Mouse (Mus musculus): ENCODE measurements around the gene Tkt. TPM values are rescaled to one million over a fixed set of nuclear protein-coding genes. Genes with fewer than 3 reads are reported as not detected.
"Not testable (repeated sequence)": the region's sequence is repeated elsewhere in the genome, so short reads cannot be mapped to it uniquely, and the experiment has no call there.

Tkt gene
- polyA plus RNA-seq, 1 experiment from 2014 or later, result 213 TPM

GRCm38 (mm10) chr14:30531896-30532295 lies 16.3 kb upstream of the Tkt start:
- 97% methylated on average over 6 of the region's 6 CpGs for WGBS
- H3K27ac ChIP-seq, result no peak overlapping the region

DNA sequence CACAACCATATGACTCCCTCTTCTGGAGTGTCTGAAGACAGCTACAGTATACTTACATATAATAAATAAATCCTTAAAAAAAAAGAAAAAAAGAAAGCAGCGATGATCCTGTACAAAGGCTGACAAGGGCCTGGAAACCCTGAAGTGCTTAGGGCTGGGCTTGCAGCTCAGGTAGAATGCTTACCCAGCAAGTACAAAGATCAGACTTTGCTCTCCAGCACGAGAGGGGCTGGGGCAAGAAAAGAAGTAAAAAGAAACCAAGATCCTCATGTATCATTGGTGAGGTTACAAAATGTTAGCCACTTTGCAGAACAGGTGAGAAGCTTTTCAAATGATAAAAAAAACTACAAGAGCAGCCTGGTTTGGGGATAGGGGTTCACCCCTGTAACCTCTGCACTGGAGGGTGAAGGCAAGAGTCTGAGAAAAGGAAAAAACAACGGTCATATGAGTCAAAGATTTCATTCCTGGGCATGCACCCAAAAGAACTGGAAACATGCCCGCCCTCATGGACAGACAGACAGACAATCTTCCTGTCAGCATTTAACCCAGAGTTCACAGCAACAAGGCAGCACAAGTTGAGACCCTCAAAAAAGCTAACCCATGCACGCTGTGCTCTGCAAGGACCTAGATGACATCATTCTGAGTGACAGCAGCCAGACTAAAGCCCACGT lies 14.2 kb upstream of the Tkt start:
- Histone ChIP-seq H3K9me3 (no peaks in the 10 kb centered on the region), H3K9ac (replicated peaks) (no peak overlapping the region), H3K4me3 (replicated peaks) (no peak overlapping the region), H3K27me3 (no peaks in the 10 kb centered on the region), H3K36me3 (peaks cover 6% of the 10 kb centered on the region; the same call in 1 of the 2 replicates), H3K4me1 (replicated peaks) (peaks cover 11% of the 10 kb centered on the region; the same call in 1 of the 2 replicates), H3K4me2 (replicated peaks) (no peak overlapping the region), H3K27ac (no peak overlapping the region)
- ATAC-seq, result no peak
- 90% methylated on average over 6 of the region's 6 CpGs for WGBS

More at GRCm38 (mm10) chr14:30531896-30532295, 16.3 kb upstream of the Tkt start:
- Histone ChIP-seq H3K27me3 (no peaks in the 10 kb centered on the region), H3K4me1 (replicated peaks) (peaks cover 11% of the 10 kb centered on the region; the same call in 1 of the 2 replicates), H3K36me3 (peaks cover 20% of the 10 kb centered on the region), H3K9ac (replicated peaks) (no peak overlapping the region), H3K4me3 (replicated peaks) (no peak overlapping the region), H3K4me2 (replicated peaks) (no peak overlapping the region), H3K9me3 (no peaks in the 10 kb centered on the region)
- no peak for ATAC-seq

GRCm38 (mm10) chr14:30541541-30541940 lies 6.6 kb upstream of the Tkt start:
- no peaks in the 10 kb centered on the region for H3K27me3 ChIP-seq
- 81% methylated on average over 10 of the region's 10 CpGs for WGBS
- H3K36me3 ChIP-seq, result no peaks in the 10 kb centered on the region
- ATAC-seq, result no peak
- peak overlapping the region; percentile 30; the same call in 1 of the 2 replicates for H3K27ac ChIP-seq
- no peaks in the 10 kb centered on the region for H3K9me3 ChIP-seq
- H3K4me1 ChIP-seq (replicated peaks), result no peaks in the 10 kb centered on the region
- no peak overlapping the region for H3K4me2 ChIP-seq (replicated peaks)
- H3K4me3 ChIP-seq (replicated peaks), result no peak overlapping the region
- no peak overlapping the region for H3K9ac ChIP-seq (replicated peaks)

DNA sequence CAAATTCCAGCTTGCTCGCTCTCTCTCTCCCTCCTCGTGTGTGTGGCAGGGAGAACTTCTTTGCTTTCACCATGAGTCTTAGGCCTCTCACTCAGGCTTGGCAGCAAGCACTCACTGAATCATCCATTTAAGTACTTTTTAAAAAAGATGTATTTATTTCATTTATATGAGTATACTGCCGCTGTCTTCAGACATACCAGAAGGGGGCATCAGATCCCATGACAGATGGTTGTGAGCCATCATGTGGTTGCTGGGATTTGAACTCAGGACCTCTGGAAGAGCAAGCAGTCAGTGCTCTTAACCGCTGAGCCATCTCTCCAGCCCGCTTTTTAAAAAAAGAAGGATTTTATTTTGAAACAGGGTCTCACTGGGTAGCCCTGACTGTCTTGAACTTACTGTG lies 4.8 kb upstream of the Tkt start:
- 91% methylated on average over 5 of the region's 5 CpGs for WGBS
- ATAC-seq; H3K36me3 ChIP-seq; H3K27me3 ChIP-seq; H3K9ac ChIP-seq (replicated peaks); H3K4me2 ChIP-seq (replicated peaks); H3K4me1 ChIP-seq (replicated peaks); H3K27ac ChIP-seq; H3K4me3 ChIP-seq (replicated peaks); H3K9me3 ChIP-seq: not testable (repeated sequence)

DNA sequence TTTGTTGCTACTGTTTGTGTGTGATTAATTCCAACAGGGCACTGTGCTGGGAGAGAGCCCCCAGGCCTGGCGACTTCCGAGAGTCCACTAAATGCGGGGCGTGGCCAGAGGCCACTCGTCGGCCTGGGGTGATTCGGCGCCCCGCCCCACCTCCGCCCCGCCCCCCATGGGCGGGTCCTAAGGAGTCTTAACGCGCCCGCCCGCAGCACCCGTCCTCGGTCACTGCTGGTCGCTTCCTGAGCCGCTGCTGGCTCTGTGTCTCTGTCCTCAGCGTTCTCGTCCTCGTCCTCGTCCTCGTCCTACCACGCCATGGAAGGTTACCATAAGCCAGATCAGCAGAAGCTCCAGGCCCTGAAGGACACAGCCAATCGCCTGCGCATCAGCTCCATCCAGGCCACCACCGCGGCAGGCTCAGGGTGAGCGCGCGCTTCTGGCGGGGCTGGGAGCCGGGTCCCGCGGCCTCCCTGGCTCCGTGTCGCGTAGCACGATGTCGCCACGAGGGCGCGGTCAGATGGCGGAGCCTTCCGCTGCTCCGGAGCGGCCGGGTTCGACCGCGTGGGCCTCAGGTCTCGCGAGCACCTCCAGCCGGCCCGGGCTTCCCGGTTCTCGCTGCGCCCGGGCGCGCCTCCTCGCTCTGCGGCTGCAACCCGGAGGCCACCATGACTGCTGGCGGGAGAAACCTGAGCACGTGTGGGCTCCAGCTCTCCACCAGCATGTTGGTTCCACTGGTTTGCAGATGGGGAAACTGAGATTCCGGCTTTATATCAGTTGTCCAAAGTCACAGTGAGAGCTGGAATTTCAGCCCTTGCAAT lies 1.0 kb downstream of the Tkt start:
- peak; percentile 95 for ATAC-seq
- no peaks in the 10 kb centered on the region for H3K9me3 ChIP-seq
- H3K4me2 ChIP-seq (replicated peaks), result peak overlapping the region; percentile 92
- H3K9ac ChIP-seq (replicated peaks), result peak overlapping the region; percentile 92
- H3K27ac ChIP-seq, result peak overlapping the region; percentile 93
- H3K4me1 ChIP-seq (replicated peaks), result peaks cover 34% of the 10 kb centered on the region
- no peaks in the 10 kb centered on the region for H3K27me3 ChIP-seq
- peak overlapping the region; percentile 71 for H3K4me3 ChIP-seq (replicated peaks)
- H3K36me3 ChIP-seq, result no peaks in the 10 kb centered on the region; the same call in 1 of the 2 replicates
- under 1% methylated on average over 68 of the region's 69 CpGs for WGBS

- Histone ChIP-seq H3K36me3 (no peaks in the 10 kb centered on the region; the same call in 1 of the 2 replicates), H3K27me3 (no peaks in the 10 kb centered on the region), H3K27ac (peak overlapping the region; percentile 93), H3K9me3 (no peaks in the 10 kb centered on the region), H3K4me3 (replicated peaks) (peak overlapping the region; percentile 71), H3K4me1 (replicated peaks) (peaks cover 34% of the 10 kb centered on the region), H3K4me2 (replicated peaks) (peak overlapping the region; percentile 92), H3K9ac (replicated peaks) (peak overlapping the region; percentile 92)
- 0% methylated on average over 10 of the region's 10 CpGs for whole genome bisulfite sequencing
- peak; percentile 25; the same call in 1 of the 2 replicates for ATAC-seq
Observed at GRCm38 (mm10) chr14:30549777-30550149, 1.6 kb downstream of the Tkt start.

DNA sequence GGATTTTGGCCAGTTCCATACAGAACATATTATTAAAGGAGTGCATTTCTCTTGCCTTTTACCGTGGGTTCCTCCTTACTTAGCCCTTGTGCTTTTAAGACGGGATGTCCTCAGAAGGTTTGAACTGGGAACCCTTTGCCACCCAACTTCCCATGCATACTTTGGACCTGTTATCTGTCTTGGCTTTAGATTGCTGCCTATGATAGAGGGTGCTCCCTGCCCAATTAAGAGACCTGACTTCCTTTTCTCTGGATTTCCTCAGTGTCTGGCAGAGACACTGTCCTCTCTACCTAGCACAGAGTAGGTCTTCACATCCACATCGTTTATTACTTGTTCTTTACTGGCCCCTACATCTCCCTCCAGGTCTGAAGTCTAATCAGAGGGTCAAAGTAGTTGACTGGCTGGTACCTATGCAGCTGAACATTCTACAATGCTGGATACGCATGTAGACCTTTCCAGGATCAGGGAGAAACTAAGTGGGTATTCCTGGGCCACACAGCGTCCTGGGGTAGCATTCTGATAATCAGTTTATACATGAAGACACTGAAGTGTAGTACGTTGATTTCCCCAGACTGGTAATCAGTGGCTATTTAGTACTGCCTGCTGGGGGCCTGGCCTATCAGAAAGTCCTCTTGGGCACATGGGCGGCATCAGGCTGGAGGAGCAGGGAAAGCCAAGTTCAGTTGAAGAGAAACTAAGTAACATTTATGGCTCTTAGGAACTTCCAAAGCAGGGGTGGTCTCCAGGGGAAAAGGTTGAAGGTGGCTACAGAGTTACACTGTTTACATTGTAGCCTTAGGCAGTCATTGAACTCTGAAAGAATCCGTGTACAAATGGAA lies 2.3 kb downstream of the Tkt start:
- 39% methylated on average over 8 of the region's 8 CpGs for WGBS
- Histone ChIP-seq H3K27me3 (no peaks in the 10 kb centered on the region), H3K4me3 (replicated peaks) (peak overlapping the region; percentile 71), H3K9ac (replicated peaks) (peak overlapping the region; percentile 92), H3K36me3 (peaks cover 4% of the 10 kb centered on the region), H3K4me1 (replicated peaks) (peaks cover 34% of the 10 kb centered on the region), H3K9me3 (no peaks in the 10 kb centered on the region), H3K27ac (no peak overlapping the region), H3K4me2 (replicated peaks) (peak overlapping the region; percentile 92)
- ATAC-seq, result no peak

DNA sequence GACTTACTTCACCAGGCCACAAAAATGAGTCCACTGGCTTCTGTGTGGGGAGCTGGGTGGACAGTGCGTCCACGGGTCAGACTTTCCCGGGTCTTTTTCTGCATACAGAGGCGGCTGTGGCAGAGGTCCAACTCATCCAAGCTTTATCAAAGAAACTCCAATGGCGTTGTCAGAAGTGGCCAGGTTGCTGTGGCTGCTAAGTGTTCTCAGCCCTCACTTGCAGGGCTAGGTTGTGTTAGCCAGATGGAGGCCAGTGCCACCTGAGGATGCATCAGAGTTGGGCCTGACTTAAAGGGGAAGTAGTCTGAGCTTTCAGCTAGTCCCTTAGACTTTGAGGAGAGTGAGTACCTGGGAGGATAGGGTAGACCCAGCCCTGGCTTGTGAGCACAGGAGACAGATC lies 3.4 kb downstream of the Tkt start:
- H3K36me3 ChIP-seq, result peaks cover 10% of the 10 kb centered on the region
- H3K4me1 ChIP-seq (replicated peaks), result peaks cover 34% of the 10 kb centered on the region
- peak overlapping the region; percentile 71 for H3K4me3 ChIP-seq (replicated peaks)
- no peaks in the 10 kb centered on the region for H3K27me3 ChIP-seq
- no peaks in the 10 kb centered on the region for H3K9me3 ChIP-seq
- no peak overlapping the region for H3K27ac ChIP-seq
- H3K4me2 ChIP-seq (replicated peaks), result peak overlapping the region; percentile 92
- 67% methylated on average over 5 of the region's 5 CpGs for WGBS
- no peak overlapping the region for H3K9ac ChIP-seq (replicated peaks)
- ATAC-seq, result no peak

DNA sequence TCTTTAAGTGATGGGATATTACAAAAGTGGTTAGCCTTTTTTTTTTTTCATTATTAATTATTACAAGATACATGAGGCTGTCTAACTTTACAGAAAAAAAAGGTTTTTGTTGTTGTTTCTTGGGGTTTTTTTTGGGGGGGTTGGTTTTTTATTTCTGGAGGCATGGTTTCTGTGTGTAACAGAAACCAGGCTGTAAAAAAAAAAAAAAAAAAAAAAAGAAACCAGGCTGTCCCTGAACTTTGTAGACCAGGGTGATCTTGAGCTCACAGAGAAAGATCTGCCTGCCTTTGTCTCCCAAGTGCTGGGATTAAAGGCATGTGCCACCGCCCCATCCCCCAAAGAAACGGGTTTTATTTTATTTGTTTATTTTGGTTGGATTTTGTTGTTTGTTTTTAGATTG lies 3.8 kb downstream of the Tkt start:
- WGBS, result 84% methylated on average over 2 of the region's 2 CpGs
- Histone ChIP-seq H3K9ac (replicated peaks) (no peak overlapping the region), H3K27ac (no peak overlapping the region), H3K9me3 (no peaks in the 10 kb centered on the region), H3K4me3 (replicated peaks) (no peak overlapping the region), H3K4me1 (replicated peaks) (peaks cover 34% of the 10 kb centered on the region), H3K36me3 (peaks cover 10% of the 10 kb centered on the region), H3K4me2 (replicated peaks) (no peak overlapping the region), H3K27me3 (no peaks in the 10 kb centered on the region)
- ATAC-seq, result no peak

- Histone ChIP-seq H3K4me1 (replicated peaks) (peaks cover 29% of the 10 kb centered on the region), H3K36me3 (peaks cover 10% of the 10 kb centered on the region), H3K4me3 (replicated peaks) (no peak overlapping the region), H3K9ac (replicated peaks) (no peak overlapping the region), H3K9me3 (no peaks in the 10 kb centered on the region), H3K27ac (no peak overlapping the region), H3K27me3 (no peaks in the 10 kb centered on the region), H3K4me2 (replicated peaks) (no peak overlapping the region)
- WGBS, result 89% methylated on average over 4 of the region's 4 CpGs
- no peak for ATAC-seq
Observed at GRCm38 (mm10) chr14:30553185-30553584, 5.0 kb downstream of the Tkt start.

DNA sequence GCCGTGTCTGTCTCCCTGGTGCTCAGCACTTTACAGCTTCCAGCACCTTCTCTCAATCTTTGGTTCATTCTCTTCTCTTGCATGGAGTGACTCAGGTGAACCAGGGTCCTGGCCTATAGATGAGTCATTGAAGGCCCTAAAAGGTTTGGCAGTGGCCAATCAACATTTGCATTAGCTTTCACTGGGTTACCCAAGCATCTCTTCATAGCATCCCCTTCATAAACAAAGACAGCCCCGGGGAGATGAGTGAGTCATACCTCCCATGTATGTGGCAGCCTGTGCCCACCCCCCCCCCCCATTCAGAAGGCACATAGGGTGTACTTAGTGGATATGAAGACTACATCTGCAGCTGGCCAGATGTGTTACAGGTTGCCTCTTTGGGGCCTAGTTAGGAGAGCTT lies 8.5 kb downstream of the Tkt start:
- H3K36me3 ChIP-seq, result peaks cover 44% of the 10 kb centered on the region
- no peak overlapping the region for H3K9ac ChIP-seq (replicated peaks)
- no peak for ATAC-seq
- H3K27ac ChIP-seq, result no peak overlapping the region
- H3K4me1 ChIP-seq (replicated peaks), result peaks cover 17% of the 10 kb centered on the region
- no peak overlapping the region for H3K4me2 ChIP-seq (replicated peaks)
- WGBS, result 93% methylated on average over 2 of the region's 2 CpGs
- H3K4me3 ChIP-seq (replicated peaks), result no peak overlapping the region
- H3K27me3 ChIP-seq, result no peaks in the 10 kb centered on the region
- H3K9me3 ChIP-seq, result no peaks in the 10 kb centered on the region

DNA sequence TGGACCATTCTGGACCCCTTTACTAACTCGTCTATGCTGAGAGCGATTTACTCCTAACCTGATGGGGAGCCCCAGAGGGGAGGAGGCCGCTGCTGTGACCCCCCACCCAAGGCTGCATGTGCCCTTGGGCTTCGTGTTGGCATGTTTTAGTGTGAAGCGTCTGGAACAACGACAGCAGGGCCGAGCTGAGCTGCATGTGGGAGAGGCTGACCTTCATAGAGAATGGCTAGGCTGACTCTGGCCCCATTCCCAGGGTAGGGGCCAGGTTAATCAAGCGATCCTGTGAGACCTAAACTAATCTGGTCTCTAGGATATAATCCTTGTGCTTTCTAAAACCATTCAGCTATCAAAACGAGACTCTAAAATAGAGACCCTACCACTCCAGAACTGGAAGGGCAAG lies 9.6 kb downstream of the Tkt start:
- no peak overlapping the region for H3K9ac ChIP-seq (replicated peaks)
- no peak overlapping the region for H3K27ac ChIP-seq
- H3K9me3 ChIP-seq, result no peaks in the 10 kb centered on the region
- H3K4me3 ChIP-seq (replicated peaks), result no peak overlapping the region
- no peaks in the 10 kb centered on the region for H3K27me3 ChIP-seq
- peaks cover 46% of the 10 kb centered on the region for H3K36me3 ChIP-seq
- peaks cover 19% of the 10 kb centered on the region for H3K4me1 ChIP-seq (replicated peaks)
- no peak overlapping the region for H3K4me2 ChIP-seq (replicated peaks)
- WGBS, result 81% methylated on average over 9 of the region's 9 CpGs
- ATAC-seq, result no peak
